Mouse (Mus musculus): Measurements from ENCODE around the gene Kiss1.
A peak's percentile ranks its signal among the peaks of the same experiment; 100 is the strongest.
"Not testable (repeated sequence)": the region's sequence is repeated elsewhere in the genome, so short reads cannot be mapped to it uniquely, and the experiment has no call there.

Kiss1 gene

DNA sequence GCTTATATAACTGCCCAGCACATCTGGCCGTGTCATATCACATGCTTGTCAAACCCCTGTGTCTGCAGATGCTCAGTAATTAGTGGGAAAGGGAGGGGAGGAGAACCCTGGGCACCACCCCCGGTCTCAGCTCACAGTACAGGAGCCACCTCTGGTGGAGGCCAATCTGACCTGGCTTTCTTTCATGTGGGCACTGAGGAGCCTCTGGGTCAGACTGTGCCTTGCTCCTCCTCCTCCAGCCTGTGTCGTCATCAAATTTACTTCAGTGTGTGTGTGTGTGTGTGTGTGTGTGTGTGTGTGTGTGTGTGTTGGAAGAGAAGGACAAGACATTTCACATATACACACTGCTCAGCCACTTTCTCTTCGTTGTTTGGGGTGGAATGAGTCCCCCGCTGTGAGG, 1.7 kb downstream of the Kiss1 start:
- DNase-seq: no peak

- no peak for DNase-seq
Observed at GRCm38 (mm10) chr1:133325951-133326350, 4.3 kb downstream of the Kiss1 start.

GRCm38 (mm10) chr1:133327094-133327493, 5.4 kb downstream of the Kiss1 start:
- no peak for DNase-seq

DNA sequence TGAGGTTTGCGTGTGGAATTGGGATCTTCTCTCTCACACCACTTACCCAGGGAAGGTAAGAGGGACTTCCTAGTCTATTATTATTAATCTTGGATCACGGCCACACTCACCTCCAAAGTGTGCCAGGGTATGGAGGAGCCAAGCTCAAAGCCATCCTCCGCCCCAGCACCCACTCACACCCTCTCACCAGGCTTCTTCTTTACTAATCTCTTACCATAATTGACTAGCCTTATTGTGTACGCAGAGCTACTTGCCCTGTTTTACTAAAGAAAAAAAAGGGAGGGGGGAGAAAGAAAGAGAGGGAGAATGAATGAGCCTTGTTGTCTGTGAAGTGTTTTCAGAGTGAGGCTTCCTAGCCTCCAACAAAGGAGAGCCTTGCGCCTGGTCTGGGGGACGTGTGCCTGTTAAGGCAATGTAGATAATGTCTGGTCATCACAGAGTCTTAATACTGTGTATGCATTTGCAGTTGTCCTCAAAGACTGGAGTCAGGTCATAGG, 6.7 kb downstream of the Kiss1 start:
- DNase-seq: no peak

DNA sequence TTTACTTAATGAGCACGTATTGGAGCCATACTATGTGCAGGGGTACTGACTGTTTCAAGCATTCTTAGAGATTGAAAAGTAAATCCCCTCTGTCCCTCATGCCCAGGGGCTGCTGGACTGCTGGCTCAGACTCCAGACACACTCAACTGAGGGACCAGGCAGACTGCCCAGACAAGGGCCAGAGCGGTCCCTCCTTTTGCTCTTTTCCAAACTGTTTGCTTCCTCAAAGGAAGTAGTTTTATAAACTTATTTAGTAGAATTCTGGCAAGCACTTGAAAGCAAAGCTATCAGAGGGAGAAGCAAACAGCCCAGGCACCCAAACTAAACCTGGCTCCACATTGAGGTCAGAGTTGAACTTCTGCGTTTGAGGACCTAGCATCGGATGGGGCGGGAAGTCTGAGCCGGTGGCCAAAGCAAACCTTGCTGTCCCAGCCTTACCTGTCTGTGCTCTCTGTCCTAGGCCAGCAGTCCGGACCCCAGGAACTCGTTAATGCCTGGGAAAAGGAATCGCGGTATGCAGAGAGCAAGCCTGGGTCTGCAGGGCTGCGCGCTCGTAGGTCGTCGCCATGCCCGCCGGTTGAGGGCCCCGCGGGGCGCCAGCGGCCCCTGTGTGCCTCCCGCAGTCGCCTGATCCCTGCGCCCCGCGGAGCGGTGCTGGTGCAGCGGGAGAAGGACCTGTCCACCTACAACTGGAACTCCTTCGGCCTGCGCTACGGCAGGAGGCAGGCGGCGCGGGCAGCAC, 7.4 kb downstream of the Kiss1 start:
- no peak for DNase-seq

- DNase-seq: no peak
Observed at GRCm38 (mm10) chr1:133329638-133329964, 7.9 kb downstream of the Kiss1 start.

GRCm38 (mm10) chr1:133331142-133331541, 9.5 kb downstream of the Kiss1 start:
- no peak for DNase-seq

GRCm38 (mm10) chr1:133332656-133333430, 11.2 kb downstream of the Kiss1 start:
- DNase-seq: no peak

- no peak for DNase-seq
Observed at GRCm38 (mm10) chr1:133333937-133334336, 12.3 kb downstream of the Kiss1 start.

DNA sequence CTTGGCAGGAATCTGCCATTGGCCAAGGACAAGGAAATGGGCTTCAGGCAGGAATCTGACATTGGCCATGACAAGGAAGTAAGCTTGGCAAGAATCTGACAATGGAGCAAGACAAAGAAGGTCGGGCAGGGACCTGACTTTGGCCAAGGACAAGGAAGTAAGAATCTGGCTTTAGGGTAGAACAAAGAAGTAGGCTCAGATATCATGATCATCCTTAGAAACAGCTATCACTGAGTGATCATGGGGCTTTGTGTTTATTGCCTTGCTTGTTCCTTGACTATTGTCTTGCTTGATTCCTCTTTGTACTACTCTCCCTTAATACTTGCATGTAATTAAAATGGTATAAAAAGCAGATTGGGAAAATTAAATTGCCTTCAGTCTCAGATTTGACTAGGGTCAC, 18.7 kb downstream of the Kiss1 start:
- DNase-seq: not testable (repeated sequence)

DNA sequence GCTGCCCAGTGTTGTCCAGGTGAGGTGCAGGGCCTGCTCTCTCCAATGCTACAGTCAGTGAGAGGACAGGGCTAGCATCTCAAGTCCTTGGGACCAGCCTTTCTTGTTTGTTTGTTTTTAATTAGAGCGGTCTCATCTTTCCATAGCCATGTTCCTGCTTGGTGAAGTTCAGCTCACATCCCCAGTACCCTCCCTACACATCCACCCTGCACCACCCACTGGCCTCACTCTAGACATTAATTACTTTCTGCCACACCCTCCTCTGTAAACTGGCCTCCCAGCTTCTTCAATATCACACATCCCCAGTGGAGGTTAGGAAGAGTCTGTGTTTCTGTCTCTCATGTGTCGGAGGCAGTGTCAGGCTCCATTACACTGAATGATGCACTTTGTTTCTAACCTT, 22.7 kb downstream of the Kiss1 start:
- DNase-seq: no peak

GRCm38 (mm10) chr1:133346531-133346930, 24.9 kb downstream of the Kiss1 start:
- no peak for DNase-seq

- no peak for DNase-seq
Observed at GRCm38 (mm10) chr1:133347226-133347625, 25.6 kb downstream of the Kiss1 start.

- DNase-seq: peak in 1 of 2 experiments; percentile 20
Observed at GRCm38 (mm10) chr1:133347693-133348520, 26.2 kb downstream of the Kiss1 start.

DNA sequence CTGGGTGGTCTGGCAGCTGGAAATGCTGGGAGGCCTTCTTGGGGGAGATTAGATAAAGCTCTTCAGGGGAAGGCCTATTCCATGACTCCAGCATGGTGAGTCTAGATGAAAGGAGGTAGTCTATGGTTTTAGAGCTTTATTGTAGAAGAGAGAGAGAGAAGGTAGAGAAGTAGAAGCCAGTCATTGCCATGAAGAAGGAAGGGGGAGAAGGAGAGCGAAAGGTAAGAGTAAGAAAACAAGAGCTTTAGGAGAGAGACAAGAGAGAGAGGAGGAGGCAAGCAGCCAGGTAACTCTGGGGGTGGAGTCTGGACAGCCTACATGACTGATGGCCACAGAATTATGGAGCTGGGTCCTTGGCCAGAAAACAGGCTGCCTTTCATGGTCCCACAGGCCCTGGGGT, 28.5 kb downstream of the Kiss1 start, which contains the start of gene Ren1:
Ren1 (plus strand) TSS at position 301 of the 400 bp plus-strand sequence.
- DNase-seq: no peak

- DNase-seq: no peak
Observed at GRCm38 (mm10) chr1:133351762-133352161, 30.1 kb downstream of the Kiss1 start.

GRCm38 (mm10) chr1:133353371-133353809, 31.7 kb downstream of the Kiss1 start:
- peak; percentile 62 to 78 for DNase-seq

DNA sequence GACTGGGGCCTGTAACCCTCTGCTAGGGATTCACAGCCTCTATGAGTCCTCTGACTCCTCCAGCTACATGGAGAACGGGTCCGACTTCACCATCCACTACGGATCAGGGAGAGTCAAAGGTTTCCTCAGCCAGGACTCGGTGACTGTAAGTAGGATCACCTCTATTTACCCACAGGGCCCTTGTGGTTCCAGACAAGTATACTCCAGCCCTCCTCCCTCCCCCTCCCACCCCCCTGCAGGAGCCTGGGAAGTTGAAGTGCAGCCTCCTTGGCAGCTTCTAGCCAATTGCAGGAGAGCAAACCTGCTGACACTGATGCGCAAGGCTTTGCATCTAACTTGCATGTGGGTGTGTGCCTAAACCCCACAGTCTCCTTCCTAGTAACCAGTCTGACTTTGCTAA, 33.8 kb downstream of the Kiss1 start:
- no peak for DNase-seq

- DNase-seq: no peak
Observed at GRCm38 (mm10) chr1:133355912-133356311, 34.2 kb downstream of the Kiss1 start.

DNA sequence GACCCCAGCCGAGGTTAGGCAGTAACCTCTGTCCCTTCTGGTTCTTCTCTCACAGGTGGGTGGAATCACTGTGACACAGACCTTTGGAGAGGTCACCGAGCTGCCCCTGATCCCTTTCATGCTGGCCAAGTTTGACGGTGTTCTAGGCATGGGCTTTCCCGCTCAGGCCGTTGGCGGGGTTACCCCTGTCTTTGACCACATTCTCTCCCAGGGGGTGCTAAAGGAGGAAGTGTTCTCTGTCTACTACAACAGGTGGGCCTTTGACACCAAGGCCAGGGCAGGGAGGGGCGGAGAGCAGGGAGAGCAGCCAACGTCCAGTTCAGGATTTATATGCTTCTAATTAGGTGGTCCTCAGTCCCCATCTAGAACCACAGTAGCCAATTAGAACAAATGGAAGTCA, 34.7 kb downstream of the Kiss1 start:
- DNase-seq: peak; percentile 16 to 35

DNA sequence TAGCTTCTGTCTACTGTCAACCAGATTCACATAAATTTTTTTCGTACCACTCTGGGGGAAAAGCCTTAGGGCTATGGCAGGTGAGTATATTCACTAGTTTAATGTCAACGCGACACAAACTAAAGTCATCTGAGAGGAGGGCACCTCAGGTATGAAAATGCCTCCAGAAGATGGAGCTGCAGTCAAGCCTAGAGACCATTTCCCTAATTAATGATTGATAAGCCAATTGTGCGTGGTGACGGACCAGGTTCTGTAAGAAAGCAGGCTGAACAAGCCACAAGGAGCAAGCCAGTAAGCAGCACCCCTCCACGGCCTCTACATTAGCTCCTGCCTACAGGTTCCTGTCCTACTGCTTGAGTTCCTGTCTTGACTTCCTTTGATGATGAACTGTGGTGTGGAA, 39.3 kb downstream of the Kiss1 start:
- no peak for DNase-seq

- DNase-seq: no peak
Observed at GRCm38 (mm10) chr1:133362103-133362502, 40.4 kb downstream of the Kiss1 start.
